Mouse (Mus musculus) forebrain, embryonic 16.5 days (tissue): ENCODE measurements at regions not wholly inside any gene's neighbourhood (a gene's known extent, or its start where the extent isn't known, plus 50 kb on each side); places are given as distances from the start of the nearest gene placed in this dataset.

Source experiments
- ATAC-seq: fragments of 200-750 bp; cut with Nextera tagmentation; 2 replicates; pipeline ENCODE4 v1.8.0; 2017; ENCODE audit warnings: mild to moderate bottlenecking, moderate library complexity
- H3K27ac ChIP-seq: fragments of 300-500 bp; sonication (generic); 2 replicates; pipeline ENCODE4 v1.5.1; 2014; ENCODE audit warnings: low read length, control low read depth
- H3K27me3 ChIP-seq: fragments of 300-500 bp; sonication (generic); replicated peaks from 2 replicates; pipeline ENCODE4 v1.6.1; 2014; ENCODE audit warnings: low read length; ENCODE audit not compliant: control insufficient read depth, insufficient read depth
- H3K36me3 ChIP-seq: fragments of 300-500 bp; sonication (generic); 2 replicates; pipeline ENCODE4 v1.6.1; 2014; ENCODE audit not compliant: control insufficient read depth, insufficient read depth
- H3K4me1 ChIP-seq: fragments of 300-500 bp; sonication (generic); replicated peaks from 2 replicates; pipeline ENCODE4 v1.6.1; 2014; ENCODE audit warnings: low read length; ENCODE audit not compliant: control insufficient read depth, insufficient read depth
- H3K4me2 ChIP-seq: fragments of 300-500 bp; sonication (generic); 2 replicates; pipeline ENCODE4 v1.6.1; 2014; ENCODE audit warnings: mild to moderate bottlenecking, low read length, control low read depth
- H3K4me3 ChIP-seq: fragments of 300-500 bp; sonication (generic); replicated peaks from 2 replicates; pipeline ENCODE4 v1.5.1; 2014; ENCODE audit warnings: mild to moderate bottlenecking, low read length, control low read depth
- H3K9ac ChIP-seq: fragments of 300-500 bp; sonication (generic); replicated peaks from 2 replicates; pipeline ENCODE4 v1.6.1; 2014; ENCODE audit warnings: low read depth, low read length, control low read depth
- H3K9me3 ChIP-seq: fragments of 300-500 bp; sonication (generic); 2 replicates; pipeline ENCODE4 v1.6.1; 2016; ENCODE audit warnings: low read length; ENCODE audit not compliant: control insufficient read depth
- WGBS: fragments of 180-500 bp; shearing (Covaris S2); extraction: QIAGEN DNeasy Blood & Tissue Kit; methylation state at CpG from one replicate; pipeline ENCODE4 v1.1.7; 2014; 5-methylcytosine and 5-hydroxymethylcytosine counted together

DNA sequence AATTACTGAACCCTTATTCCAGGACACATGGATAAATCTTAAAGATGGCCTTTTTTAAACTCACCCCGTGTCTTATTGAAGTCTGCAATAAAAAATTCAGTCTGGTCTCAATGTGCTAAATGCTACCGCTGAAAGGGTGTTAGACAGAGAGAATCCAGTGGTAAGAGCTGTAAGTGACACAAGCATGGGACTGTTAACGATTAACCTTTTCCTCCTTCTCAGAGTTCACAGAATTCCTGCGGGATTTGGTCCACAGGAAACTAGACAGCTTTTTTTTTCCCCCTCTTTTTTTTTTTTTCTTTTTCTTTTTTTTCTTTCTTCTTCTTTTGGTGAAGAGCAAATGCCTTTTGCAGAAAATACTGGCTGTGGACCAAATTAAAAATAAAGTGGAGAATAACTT lies 72.0 kb upstream of the Atp5g3 start:
- Histone ChIP-seq H3K36me3 (no peaks in the 10 kb centered on the region), H3K9me3 (no peaks in the 10 kb centered on the region), H3K4me3 (no peak overlapping the region), H3K9ac (no peak overlapping the region), H3K4me1 (peaks cover 2% of the 10 kb centered on the region; the same call in 1 of the 2 replicates), H3K4me2 (no peak overlapping the region), H3K27me3 (peaks cover 6% of the 10 kb centered on the region; the same call in 1 of the 2 replicates), H3K27ac (no peak overlapping the region)
- no peak for ATAC-seq
- WGBS, result 45% methylated on average over 4 of the region's 4 CpGs

DNA sequence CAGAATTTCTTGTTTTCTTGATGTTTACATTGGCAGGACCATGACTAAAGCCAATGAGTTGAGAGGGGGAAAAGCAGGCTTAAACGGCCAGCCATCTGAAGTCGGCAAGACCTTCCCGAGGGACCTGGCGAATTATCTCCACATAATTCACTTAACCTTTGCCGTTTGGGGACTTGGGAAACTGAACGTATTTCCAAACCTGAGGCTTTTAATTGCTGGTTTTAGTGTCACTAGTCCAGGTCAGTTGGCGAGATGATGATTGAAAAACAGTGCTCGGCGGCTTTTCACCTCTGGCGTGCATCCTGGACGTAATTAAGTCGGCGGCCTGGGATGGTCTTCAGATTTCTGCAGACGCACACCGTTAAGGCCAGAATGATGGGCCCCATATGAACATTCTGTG lies 66.9 kb upstream of the Atp5g3 start:
- H3K36me3 ChIP-seq, result no peaks in the 10 kb centered on the region
- 0 out of 2 replicates have a peak, but pooled peaks cover 2% of the 10 kb centered on the region for H3K4me1 ChIP-seq
- ATAC-seq, result no peak
- H3K9me3 ChIP-seq, result no peaks in the 10 kb centered on the region
- WGBS, result 85% methylated on average over 15 of the region's 15 CpGs
- no peak overlapping the region for H3K9ac ChIP-seq
- no peak overlapping the region for H3K27ac ChIP-seq
- no peak overlapping the region for H3K4me3 ChIP-seq
- H3K4me2 ChIP-seq, result no peak overlapping the region
- 0 out of 2 replicates have a peak, but pooled peaks cover 4% of the 10 kb centered on the region for H3K27me3 ChIP-seq

DNA sequence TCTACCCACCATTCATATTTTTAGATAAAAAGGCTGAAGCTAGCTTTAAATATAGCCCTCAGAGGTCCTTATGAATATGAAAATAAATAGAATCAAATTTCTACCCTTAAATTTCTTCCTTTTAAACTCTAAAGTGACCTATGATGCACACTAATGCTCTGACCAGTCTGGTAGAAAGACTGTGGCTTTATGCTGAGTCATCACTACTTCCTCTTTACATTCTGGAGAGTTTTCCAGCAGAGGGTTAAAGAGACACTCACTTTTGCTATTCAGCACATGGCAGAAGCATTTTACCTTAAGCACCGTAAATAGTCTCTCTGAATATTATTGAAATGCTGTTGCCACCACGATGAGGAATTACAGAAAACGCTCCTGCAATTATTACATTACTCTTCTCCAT lies 62.6 kb upstream of the Atp5g3 start:
- Histone ChIP-seq H3K9ac (no peak overlapping the region), H3K4me2 (no peak overlapping the region), H3K27me3 (no peaks in the 10 kb centered on the region), H3K4me3 (no peak overlapping the region), H3K27ac (no peak overlapping the region), H3K36me3 (no peaks in the 10 kb centered on the region), H3K9me3 (no peaks in the 10 kb centered on the region), H3K4me1 (no peaks in the 10 kb centered on the region)
- 69% methylated on average over 3 of the region's 3 CpGs for WGBS
- ATAC-seq, result no peak

DNA sequence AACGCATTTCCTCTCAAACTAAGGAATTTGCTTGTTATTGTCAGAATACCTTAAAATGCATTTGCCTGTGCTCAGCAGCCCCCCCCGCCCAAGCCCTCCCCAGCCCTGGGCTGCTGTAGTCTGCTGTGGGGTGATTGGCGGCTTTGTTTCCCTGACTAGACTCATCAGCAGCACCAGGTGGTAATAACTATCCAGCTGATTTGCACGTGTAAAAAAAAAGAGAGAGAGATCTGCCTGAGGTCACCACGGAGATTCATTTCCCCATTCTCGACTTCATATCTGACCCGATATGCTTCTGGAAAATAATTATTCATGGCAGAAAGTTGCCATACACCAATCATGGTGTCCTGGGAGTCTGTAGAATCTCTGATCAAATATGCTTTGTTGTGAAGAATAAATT lies 56.5 kb upstream of the Atp5g3 start:
- Histone ChIP-seq H3K27me3 (no peaks in the 10 kb centered on the region), H3K9ac (no peak overlapping the region), H3K27ac (no peak overlapping the region), H3K4me3 (no peak overlapping the region), H3K4me2 (no peak overlapping the region), H3K9me3 (no peaks in the 10 kb centered on the region), H3K4me1 (no peaks in the 10 kb centered on the region), H3K36me3 (no peaks in the 10 kb centered on the region)
- ATAC-seq, result no peak
- WGBS, result 63% methylated on average over 7 of the region's 7 CpGs

DNA sequence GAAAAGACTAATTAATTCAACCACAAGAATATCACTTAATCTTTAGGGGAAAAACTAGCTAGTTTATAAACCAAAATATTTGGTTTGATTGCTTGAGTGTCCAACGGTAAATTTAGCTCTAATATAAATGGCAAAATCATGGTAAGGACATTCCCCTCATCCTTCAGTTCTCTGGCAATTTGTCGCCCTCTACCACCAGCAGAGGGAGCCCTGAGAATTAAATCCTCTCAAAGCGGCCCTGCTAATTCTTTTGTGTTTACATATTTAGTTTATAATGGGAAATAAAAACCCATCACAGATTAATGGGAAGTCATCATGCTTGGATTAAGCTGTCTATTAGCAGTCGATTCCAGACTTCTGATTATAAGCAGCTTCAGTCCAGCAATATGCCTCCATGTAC lies 54.5 kb upstream of the Atp5g3 start:
- no peak for ATAC-seq
- Histone ChIP-seq H3K27ac (no peak overlapping the region), H3K9me3 (no peaks in the 10 kb centered on the region), H3K4me2 (no peak overlapping the region), H3K36me3 (no peaks in the 10 kb centered on the region), H3K4me1 (no peaks in the 10 kb centered on the region), H3K9ac (no peak overlapping the region), H3K27me3 (no peaks in the 10 kb centered on the region), H3K4me3 (no peak overlapping the region)
- whole genome bisulfite sequencing, result 10% methylated on average over 4 of the region's 4 CpGs
